Mouse (Mus musculus) fat pad, adult 2 months (tissue): Measurements from ENCODE around the gene Prkar2b.

Experiments
- DNase-seq: peaks from one replicate; pipeline ENCODE4 v3.0.0-alpha.2; 2011; ENCODE audit warnings: low read depth, low spot score; ENCODE audit errors: extremely low read depth

Gene Prkar2b

GRCm38 (mm10) chr12:31926661-31927061, 134.4 kb downstream of the Prkar2b start:
- DNase-seq = no peak

DNA sequence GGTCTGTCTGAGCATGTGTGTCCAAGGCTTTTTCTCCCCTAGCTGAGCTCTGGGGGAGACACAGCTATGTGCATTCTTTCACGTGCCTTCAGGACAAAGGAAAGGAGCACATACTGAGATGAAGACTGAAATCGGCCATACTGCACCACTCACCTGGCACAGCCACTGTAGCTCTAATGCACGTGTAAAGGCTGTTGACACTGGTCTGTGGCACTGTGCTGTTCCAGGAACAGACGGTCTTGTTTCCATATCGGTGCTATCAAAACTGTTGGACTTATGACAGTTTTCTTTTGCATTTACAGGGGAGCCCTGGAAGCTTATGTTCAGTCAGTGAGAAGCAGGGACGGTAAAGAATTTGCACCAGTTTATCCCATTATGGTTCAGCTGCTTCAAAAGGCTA, 135.8 kb downstream of the Prkar2b start:
- DNase-seq = no peak

GRCm38 (mm10) chr12:31924135-31924534, 137.0 kb downstream of the Prkar2b start:
- DNase-seq = no peak

DNA sequence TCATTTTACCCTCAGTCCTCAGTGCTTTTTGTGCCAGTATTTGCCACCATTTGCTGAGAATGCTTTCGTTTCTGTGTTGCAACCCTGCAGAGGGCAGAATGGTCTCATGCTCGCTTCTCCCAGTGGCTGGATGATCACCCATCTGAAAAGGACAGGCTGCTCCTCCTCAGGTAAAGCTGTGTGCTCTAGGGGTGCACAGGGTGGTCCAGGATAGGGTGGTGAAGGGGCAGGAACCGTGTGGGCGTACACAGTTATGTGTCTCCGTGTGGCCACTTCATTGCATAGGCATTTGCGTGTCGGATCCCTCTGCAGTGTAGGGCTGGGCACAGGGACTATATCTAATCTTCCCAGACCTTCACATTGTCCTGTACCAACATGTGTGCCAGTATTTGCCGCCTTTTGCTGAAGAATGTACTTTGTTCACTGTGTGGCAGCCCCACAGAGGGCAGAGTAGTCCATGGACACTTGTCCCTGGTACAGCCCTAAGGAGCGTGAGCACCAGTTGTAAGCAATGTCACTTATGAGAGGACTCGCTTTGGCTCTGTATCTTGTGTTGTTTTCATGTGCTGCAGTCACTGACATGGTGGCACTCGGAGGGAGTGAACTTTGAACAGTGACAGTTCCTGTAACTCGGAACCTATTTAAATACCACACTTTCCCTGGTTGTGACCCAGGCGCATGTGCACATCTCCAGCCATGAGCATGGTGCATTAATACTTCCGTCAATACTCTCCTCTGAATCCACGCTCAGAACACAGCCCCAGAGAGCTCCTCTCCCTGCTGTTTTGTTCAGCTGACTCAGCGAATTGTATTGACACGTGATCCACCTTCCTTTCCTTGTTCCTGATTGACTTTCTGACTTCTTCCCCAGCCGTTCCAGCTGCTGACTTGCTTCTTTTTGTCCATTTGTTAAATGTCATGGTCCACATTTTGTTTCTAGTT, 140.4 kb downstream of the Prkar2b start:
- DNase-seq = no peak

DNA sequence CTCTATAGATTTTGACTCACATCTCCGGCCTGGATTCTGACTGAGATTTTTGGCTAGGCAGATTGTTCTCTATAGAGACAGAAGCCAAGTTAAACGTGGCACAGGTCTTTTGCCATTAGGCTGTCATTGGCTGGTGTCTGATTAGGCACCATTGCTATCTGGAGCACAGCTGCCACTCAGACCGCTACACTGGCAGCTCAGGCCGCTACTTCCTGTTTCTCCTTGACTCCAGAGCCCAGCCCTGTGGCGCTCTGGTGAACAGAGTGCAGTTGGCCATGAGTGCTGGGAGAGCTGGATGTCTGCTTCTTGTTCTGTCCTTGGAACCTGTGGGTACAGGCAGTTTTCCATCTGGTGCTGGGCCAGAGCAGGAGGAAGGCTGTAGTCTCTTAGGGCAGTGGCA, 143.9 kb downstream of the Prkar2b start:
- DNase-seq = no peak

- no peak for DNase-seq
Observed at GRCm38 (mm10) chr12:31916691-31917090, 144.4 kb downstream of the Prkar2b start.

GRCm38 (mm10) chr12:31913614-31914013, 147.5 kb downstream of the Prkar2b start:
- DNase-seq = no peak

GRCm38 (mm10) chr12:31912966-31913551, 148.0 kb downstream of the Prkar2b start:
- no peak for DNase-seq
